Mouse (Mus musculus): ENCODE measurements at regions not wholly inside any gene's neighbourhood (a gene's known extent, or its start where the extent isn't known, plus 50 kb on each side); places are given as distances from the start of the nearest gene placed in this dataset.

- Histone ChIP-seq H3K27me3 (ENCODE audit: low read depth, poor library complexity, severe bottlenecking) (no peaks in the 10 kb centered on the region), H3K4me3 (no peak overlapping the region), H3K36me3 (no peaks in the 10 kb centered on the region), H3K9me3 (replicated peaks) (no peaks in the 10 kb centered on the region), H3K4me1 (peaks cover 14% of the 10 kb centered on the region), H3K27ac (no peak overlapping the region; the same call in 1 of the 2 replicates)
- DNase-seq (ENCODE audit: low spot score) = no peak
- 56% methylated on average over 4 of the region's 4 CpGs for WGBS
These were observed 384.0 kb downstream of the Atp6ap1l start for GRCm38 (mm10) chr13:90520992-90521757.

GRCm38 (mm10) chr13:90515773-90516503 is 389.2 kb downstream of the Atp6ap1l start:
- H3K27ac ChIP-seq = no peak overlapping the region
- 82% methylated on average over 3 of the region's 3 CpGs for WGBS
- peaks cover 5% of the 10 kb centered on the region for H3K4me1 ChIP-seq
- H3K9me3 ChIP-seq (replicated peaks) = no peaks in the 10 kb centered on the region
- DNase-seq (ENCODE audit: low spot score) = no peak
- no peak overlapping the region for H3K4me3 ChIP-seq
- no peaks in the 10 kb centered on the region for H3K36me3 ChIP-seq
- no peaks in the 10 kb centered on the region for H3K27me3 ChIP-seq (ENCODE audit: low read depth, poor library complexity, severe bottlenecking)

GRCm38 (mm10) chr13:90513867-90514266 is 391.3 kb downstream of the Atp6ap1l start:
- Histone ChIP-seq H3K9me3 (replicated peaks) (no peaks in the 10 kb centered on the region), H3K27ac (no peak overlapping the region), H3K4me3 (no peak overlapping the region), H3K36me3 (no peaks in the 10 kb centered on the region), H3K27me3 (ENCODE audit: low read depth, poor library complexity, severe bottlenecking) (no peaks in the 10 kb centered on the region), H3K4me1 (peaks cover 4% of the 10 kb centered on the region; the same call in 1 of the 2 replicates)
- WGBS = 80% methylated on average over 4 of the region's 4 CpGs
- no peak for DNase-seq (ENCODE audit: low spot score)

- Histone ChIP-seq H3K36me3 (no peaks in the 10 kb centered on the region), H3K4me3 (no peak overlapping the region), H3K27me3 (ENCODE audit: low read depth, poor library complexity, severe bottlenecking) (no peaks in the 10 kb centered on the region), H3K27ac (no peak overlapping the region), H3K4me1 (peaks cover 4% of the 10 kb centered on the region; the same call in 1 of the 2 replicates), H3K9me3 (replicated peaks) (no peaks in the 10 kb centered on the region)
- DNase-seq (ENCODE audit: low spot score) = no peak
- 87% methylated on average over 2 of the region's 2 CpGs for WGBS
These were observed 392.3 kb downstream of the Atp6ap1l start for GRCm38 (mm10) chr13:90512786-90513401.

- DNase-seq (ENCODE audit: low spot score) = no peak
- Histone ChIP-seq H3K4me1 (no peaks in the 10 kb centered on the region), H3K27me3 (ENCODE audit: low read depth, poor library complexity, severe bottlenecking) (no peaks in the 10 kb centered on the region), H3K36me3 (no peaks in the 10 kb centered on the region), H3K27ac (no peak overlapping the region), H3K4me3 (no peak overlapping the region), H3K9me3 (replicated peaks) (no peaks in the 10 kb centered on the region)
- WGBS = 89% methylated on average over 6 of the region's 6 CpGs
These were observed 394.7 kb downstream of the Atp6ap1l start for GRCm38 (mm10) chr13:90510479-90510878.

- WGBS = 84% methylated on average over 2 of the region's 2 CpGs
- Histone ChIP-seq H3K27ac (no peak overlapping the region), H3K27me3 (ENCODE audit: low read depth, poor library complexity, severe bottlenecking) (no peaks in the 10 kb centered on the region), H3K4me1 (peaks cover 8% of the 10 kb centered on the region), H3K36me3 (no peaks in the 10 kb centered on the region), H3K9me3 (replicated peaks) (no peaks in the 10 kb centered on the region), H3K4me3 (no peak overlapping the region)
- DNase-seq (ENCODE audit: low spot score) = no peak
These were observed 402.0 kb downstream of the Atp6ap1l start for GRCm38 (mm10) chr13:90503188-90503587.

GRCm38 (mm10) chr13:90502141-90502540 is 403.0 kb downstream of the Atp6ap1l start:
- no peaks in the 10 kb centered on the region for H3K27me3 ChIP-seq (ENCODE audit: low read depth, poor library complexity, severe bottlenecking)
- 92% methylated on average over 1 of the region's 1 CpGs for WGBS
- no peaks in the 10 kb centered on the region for H3K36me3 ChIP-seq
- no peak overlapping the region for H3K27ac ChIP-seq
- H3K9me3 ChIP-seq (replicated peaks) = no peaks in the 10 kb centered on the region
- no peak overlapping the region for H3K4me3 ChIP-seq
- no peak for DNase-seq (ENCODE audit: low spot score)
- peaks cover 13% of the 10 kb centered on the region for H3K4me1 ChIP-seq

GRCm38 (mm10) chr13:90498978-90499377 is 406.2 kb downstream of the Atp6ap1l start:
- Histone ChIP-seq H3K27me3 (ENCODE audit: low read depth, poor library complexity, severe bottlenecking) (no peaks in the 10 kb centered on the region), H3K9me3 (replicated peaks) (no peaks in the 10 kb centered on the region), H3K4me1 (peaks cover 7% of the 10 kb centered on the region; the same call in 1 of the 2 replicates), H3K27ac (no peak overlapping the region), H3K36me3 (no peaks in the 10 kb centered on the region), H3K4me3 (no peak overlapping the region)
- no peak for DNase-seq (ENCODE audit: low spot score)
- 89% methylated on average over 3 of the region's 3 CpGs for WGBS

- DNase-seq (ENCODE audit: low spot score) = no peak
- no peaks in the 10 kb centered on the region for H3K27me3 ChIP-seq (ENCODE audit: low read depth, poor library complexity, severe bottlenecking)
- no peaks in the 10 kb centered on the region for H3K9me3 ChIP-seq (replicated peaks)
- no peak overlapping the region; the same call in 1 of the 2 replicates for H3K27ac ChIP-seq
- H3K4me3 ChIP-seq = no peak overlapping the region
- H3K4me1 ChIP-seq = peaks cover 7% of the 10 kb centered on the region; the same call in 1 of the 2 replicates
- no peaks in the 10 kb centered on the region for H3K36me3 ChIP-seq
- WGBS = 60% methylated on average over 2 of the region's 2 CpGs
These were observed 407.6 kb downstream of the Atp6ap1l start for GRCm38 (mm10) chr13:90497573-90497972.

GRCm38 (mm10) chr13:90493696-90494095 is 404.3 kb upstream of the Xrcc4 start:
- peaks cover 23% of the 10 kb centered on the region for H3K4me1 ChIP-seq
- no peaks in the 10 kb centered on the region for H3K27me3 ChIP-seq (ENCODE audit: low read depth, poor library complexity, severe bottlenecking)
- no peak overlapping the region for H3K27ac ChIP-seq
- no peaks in the 10 kb centered on the region for H3K36me3 ChIP-seq
- H3K9me3 ChIP-seq (replicated peaks) = no peaks in the 10 kb centered on the region
- WGBS = 79% methylated on average over 1 of the region's 1 CpGs
- no peak for DNase-seq (ENCODE audit: low spot score)
- H3K4me3 ChIP-seq = no peak overlapping the region

- 25% methylated on average over 8 of the region's 8 CpGs for WGBS
- Histone ChIP-seq H3K4me3 (no peak overlapping the region), H3K36me3 (no peaks in the 10 kb centered on the region), H3K4me1 (peaks cover 16% of the 10 kb centered on the region), H3K9me3 (replicated peaks) (no peaks in the 10 kb centered on the region), H3K27me3 (ENCODE audit: low read depth, poor library complexity, severe bottlenecking) (no peaks in the 10 kb centered on the region), H3K27ac (no peak overlapping the region)
- peak; percentile 47 for DNase-seq (ENCODE audit: low spot score)
These were observed 401.9 kb upstream of the Xrcc4 start for GRCm38 (mm10) chr13:90490991-90491951.

- 92% methylated on average over 4 of the region's 4 CpGs for WGBS
- no peaks in the 10 kb centered on the region for H3K36me3 ChIP-seq
- H3K27me3 ChIP-seq (ENCODE audit: low read depth, poor library complexity, severe bottlenecking) = no peaks in the 10 kb centered on the region
- no peak overlapping the region for H3K4me3 ChIP-seq
- no peak for DNase-seq (ENCODE audit: low spot score)
- no peak overlapping the region for H3K27ac ChIP-seq
- H3K4me1 ChIP-seq = no peaks in the 10 kb centered on the region
- H3K9me3 ChIP-seq (replicated peaks) = no peaks in the 10 kb centered on the region
These were observed 391.1 kb upstream of the Xrcc4 start for GRCm38 (mm10) chr13:90480484-90480883.
